Mouse (Mus musculus): ENCODE measurements around the gene Ccdc57. TPM values are rescaled to one million over a fixed set of nuclear protein-coding genes. Genes with fewer than 3 reads are reported as not detected.

Ccdc57 gene
- total and polyA plus RNA-seq, 3 experiments: 2.5 to 4.2 (median 2.8) TPM

DNA sequence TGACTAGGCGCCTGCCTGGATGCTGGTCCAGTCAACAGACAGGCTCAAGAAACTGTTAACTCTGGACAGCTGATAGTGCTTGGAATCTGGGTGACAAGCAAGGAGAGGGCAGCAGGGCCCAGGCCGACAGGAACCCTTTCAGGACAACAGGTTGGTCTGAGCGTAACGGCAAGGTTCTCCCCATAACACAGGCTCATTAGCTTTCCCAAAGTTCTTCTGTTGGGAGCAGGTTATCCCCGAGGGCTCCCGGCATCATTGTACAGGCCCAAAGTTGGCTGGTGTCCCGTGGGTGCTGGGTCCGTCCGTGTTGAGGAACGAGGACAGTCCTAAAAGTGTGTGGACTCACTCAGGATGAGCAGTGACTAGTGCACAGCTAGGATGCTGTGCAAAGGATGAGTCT, 17.2 kb upstream of the Ccdc57 start:
- Histone ChIP-seq H3K27me3 (ENCODE audit: insufficient read depth, low read length) (peaks cover 37% of the 10 kb centered on the region), H3K4me1 (ENCODE audit: insufficient read depth, low read depth, low read length) (peaks cover 60% of the 10 kb centered on the region), H3K4me3 (ENCODE audit: low read depth, low read length) (peak overlapping the region; percentile 70), H3K9me3 (replicated peaks) (0 out of 2 replicates have a peak, but pooled peaks cover 1% of the 10 kb centered on the region), H3K36me3 (replicated peaks) (peaks cover 30% of the 10 kb centered on the region)
- TF ChIP-seq TAL1 (conservative IDR thresholded peaks at IDR 0.05; ENCODE audit: low read depth, low read length) (no peak), GATA1 (IDR thresholded peaks at IDR 0.05; ENCODE audit: borderline replicate concordance, low read length) (no peak), POLR2AphosphoS5 (IDR thresholded peaks at IDR 0.05; ENCODE audit: insufficient replicate concordance, low read depth, low read length) (no peak), CTCF (IDR thresholded peaks at IDR 0.05; ENCODE audit: low read depth, low read length) (no peak), GATA2 (IDR thresholded peaks at IDR 0.05; ENCODE audit: borderline replicate concordance, low read depth, low read length) (no peak)
- DNase-seq (ENCODE audit: low spot score) (no peak), ATAC-seq (ENCODE audit: extremely low read depth, insufficient number of reproducible peaks, low FRiP score, poor library complexity, severe bottlenecking) (no peak)

DNA sequence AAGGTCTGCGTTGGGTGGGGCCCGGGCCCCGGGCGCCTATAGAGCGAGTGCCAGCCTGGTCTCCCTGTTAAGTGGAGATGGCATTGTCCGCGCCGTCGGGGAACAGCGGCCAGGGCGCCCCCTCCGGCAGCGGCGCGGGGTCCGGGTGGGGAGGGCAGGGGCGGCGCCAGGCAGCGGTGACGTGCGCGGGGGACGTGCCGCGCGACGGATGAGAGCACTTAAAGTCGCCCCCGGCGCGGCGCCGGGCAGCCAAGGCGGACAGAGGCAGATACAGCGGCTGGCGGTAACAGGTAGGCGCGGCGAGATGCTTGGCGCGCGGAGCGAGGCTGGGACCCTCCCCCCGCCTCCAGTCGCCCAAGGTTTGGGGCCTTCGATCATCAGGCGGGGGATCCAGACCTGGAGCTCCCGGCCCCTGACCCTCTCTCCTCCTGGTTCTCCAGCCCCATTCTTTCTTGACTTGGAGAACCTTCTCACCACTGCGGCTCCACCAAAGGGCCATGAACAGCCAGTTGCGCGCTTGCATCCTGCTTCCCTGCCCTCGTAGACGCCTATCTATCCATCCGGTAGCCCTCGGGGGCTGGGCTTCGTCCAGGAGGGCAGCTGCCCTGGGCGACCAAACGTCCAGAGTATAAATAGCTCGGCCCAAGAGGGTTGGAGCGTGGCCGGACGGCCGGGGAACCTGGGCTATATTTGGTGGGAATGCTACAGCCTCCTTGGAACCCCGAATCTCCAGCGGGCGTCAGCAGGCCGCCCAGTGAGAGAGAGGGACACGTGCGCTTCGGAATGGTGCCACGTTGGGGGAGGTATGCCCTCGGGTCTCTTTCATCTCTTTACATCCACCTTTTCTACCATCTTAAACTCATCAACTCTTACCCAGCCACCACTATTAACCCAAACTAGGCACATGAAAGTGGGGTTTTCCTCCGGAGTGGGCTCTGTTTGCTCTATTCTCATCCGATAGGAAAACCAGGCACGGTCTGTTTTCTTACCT, 16.5 kb upstream of the Ccdc57 start:
- no peak for DNase-seq (ENCODE audit: low spot score)
- H3K4me3 ChIP-seq (ENCODE audit: low read depth, low read length): peak overlapping the region; percentile 70
- TF ChIP-seq TAL1 (conservative IDR thresholded peaks at IDR 0.05; ENCODE audit: low read depth, low read length): no peak
- no peak for TF ChIP-seq GATA2 (IDR thresholded peaks at IDR 0.05; ENCODE audit: borderline replicate concordance, low read depth, low read length)
- TF ChIP-seq CTCF (IDR thresholded peaks at IDR 0.05; ENCODE audit: low read depth, low read length): no peak
- no peak for TF ChIP-seq POLR2AphosphoS5 (IDR thresholded peaks at IDR 0.05; ENCODE audit: insufficient replicate concordance, low read depth, low read length)
- no peak for TF ChIP-seq GATA1 (IDR thresholded peaks at IDR 0.05; ENCODE audit: borderline replicate concordance, low read length)
- peaks cover 37% of the 10 kb centered on the region for H3K27me3 ChIP-seq (ENCODE audit: insufficient read depth, low read length)
- H3K4me1 ChIP-seq (ENCODE audit: insufficient read depth, low read depth, low read length): peaks cover 54% of the 10 kb centered on the region
- H3K36me3 ChIP-seq (replicated peaks): peaks cover 23% of the 10 kb centered on the region
- no peak for ATAC-seq (ENCODE audit: extremely low read depth, insufficient number of reproducible peaks, low FRiP score, poor library complexity, severe bottlenecking)
- H3K9me3 ChIP-seq (replicated peaks): 0 out of 2 replicates have a peak, but pooled peaks cover 1% of the 10 kb centered on the region

DNA sequence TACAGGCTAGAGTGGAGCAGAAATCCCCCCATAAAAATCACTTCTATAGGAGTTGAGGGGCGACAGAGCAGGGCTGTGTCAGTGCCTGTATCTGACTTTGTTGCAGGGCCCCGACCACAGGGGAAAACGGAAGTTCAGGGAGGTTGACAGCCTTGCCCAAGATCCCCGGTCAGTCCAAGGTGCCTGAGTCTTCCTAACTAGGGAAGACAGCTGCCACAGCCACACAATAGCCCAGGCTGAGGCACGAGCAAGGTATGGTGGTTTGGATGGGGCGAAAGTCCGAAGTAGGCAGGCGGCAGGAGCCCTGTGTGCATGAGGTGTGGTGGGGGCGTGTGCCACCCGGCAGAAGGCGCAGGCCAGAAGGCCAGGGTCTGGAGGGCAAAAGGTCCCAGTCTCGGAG, 15.7 kb upstream of the Ccdc57 start, which contains the start of gene Slc16a3:
Gene Slc16a3 (plus strand): TSS at position 153 of the 400 bp plus-strand sequence.
- peaks cover 17% of the 10 kb centered on the region for H3K36me3 ChIP-seq (replicated peaks)
- ATAC-seq (ENCODE audit: extremely low read depth, insufficient number of reproducible peaks, low FRiP score, poor library complexity, severe bottlenecking) (no peak), DNase-seq (ENCODE audit: low spot score) (no peak)
- TF ChIP-seq POLR2AphosphoS5 (IDR thresholded peaks at IDR 0.05; ENCODE audit: insufficient replicate concordance, low read depth, low read length): no peak
- no peak for TF ChIP-seq GATA2 (IDR thresholded peaks at IDR 0.05; ENCODE audit: borderline replicate concordance, low read depth, low read length)
- no peak for TF ChIP-seq CTCF (IDR thresholded peaks at IDR 0.05; ENCODE audit: low read depth, low read length)
- TF ChIP-seq TAL1 (conservative IDR thresholded peaks at IDR 0.05; ENCODE audit: low read depth, low read length): no peak
- TF ChIP-seq GATA1 (IDR thresholded peaks at IDR 0.05; ENCODE audit: borderline replicate concordance, low read length): no peak
- peak within 1 kb of the TSS; percentile 70 for H3K4me3 ChIP-seq (ENCODE audit: low read depth, low read length)
- peaks cover 37% of the 10 kb centered on the region for H3K27me3 ChIP-seq (ENCODE audit: insufficient read depth, low read length)
- H3K4me1 ChIP-seq (ENCODE audit: insufficient read depth, low read depth, low read length): peaks cover 49% of the 10 kb centered on the region
- 0 out of 2 replicates have a peak, but pooled peaks cover 1% of the 10 kb centered on the region for H3K9me3 ChIP-seq (replicated peaks)

DNA sequence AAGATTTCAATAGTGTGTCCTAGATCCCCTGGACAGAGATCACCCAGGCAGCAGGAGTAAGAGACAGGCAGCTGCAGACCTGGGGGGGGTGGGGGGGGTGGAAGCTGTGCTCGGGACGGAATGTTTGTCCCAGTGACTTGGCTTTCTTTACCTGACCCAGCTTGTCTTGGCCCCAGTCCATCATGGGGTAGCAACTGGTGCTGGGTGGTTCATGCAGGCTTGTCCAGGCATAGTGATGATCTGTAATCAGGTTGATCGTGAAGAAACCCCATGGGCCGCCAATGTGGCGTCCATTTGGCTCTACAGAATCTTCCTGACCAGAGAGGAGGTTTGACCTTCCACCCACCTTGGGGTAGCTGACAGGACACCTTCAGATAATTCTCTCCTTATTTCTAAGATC, 13.3 kb upstream of the Ccdc57 start:
- no peak for TF ChIP-seq TAL1 (conservative IDR thresholded peaks at IDR 0.05; ENCODE audit: low read depth, low read length)
- no peak for TF ChIP-seq GATA2 (IDR thresholded peaks at IDR 0.05; ENCODE audit: borderline replicate concordance, low read depth, low read length)
- no peak for TF ChIP-seq CTCF (IDR thresholded peaks at IDR 0.05; ENCODE audit: low read depth, low read length)
- no peak for TF ChIP-seq POLR2AphosphoS5 (IDR thresholded peaks at IDR 0.05; ENCODE audit: insufficient replicate concordance, low read depth, low read length)
- no peak for TF ChIP-seq GATA1 (IDR thresholded peaks at IDR 0.05; ENCODE audit: borderline replicate concordance, low read length)
- no peak for ATAC-seq (ENCODE audit: extremely low read depth, insufficient number of reproducible peaks, low FRiP score, poor library complexity, severe bottlenecking)

DNA sequence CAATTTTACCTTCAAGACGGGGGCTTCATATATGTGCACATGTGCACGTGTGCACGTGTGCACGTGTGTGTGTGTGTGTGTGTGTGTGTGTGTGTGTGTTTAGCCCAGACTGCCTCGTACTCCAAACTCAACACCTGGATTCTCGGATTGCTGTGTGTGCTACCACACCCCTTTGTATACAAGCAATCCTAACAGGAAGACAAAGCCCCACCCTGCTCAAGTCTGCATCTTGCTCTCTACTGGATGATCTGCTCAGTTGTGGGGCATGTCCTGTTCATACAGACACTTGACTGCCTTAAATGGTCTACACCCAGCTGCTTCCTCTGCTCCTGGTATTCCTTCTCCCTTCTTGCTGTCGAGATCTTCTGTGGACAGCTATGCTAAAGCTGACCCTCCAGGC, 12.6 kb upstream of the Ccdc57 start:
- no peak for TF ChIP-seq CTCF (IDR thresholded peaks at IDR 0.05; ENCODE audit: low read depth, low read length)
- Histone ChIP-seq H3K4me1 (ENCODE audit: insufficient read depth, low read depth, low read length) (peaks cover 21% of the 10 kb centered on the region), H3K9me3 (replicated peaks) (0 out of 2 replicates have a peak, but pooled peaks cover 1% of the 10 kb centered on the region), H3K4me3 (ENCODE audit: low read depth, low read length) (no peak overlapping the region), H3K27me3 (ENCODE audit: insufficient read depth, low read length) (peaks cover 35% of the 10 kb centered on the region), H3K36me3 (replicated peaks) (peaks cover 4% of the 10 kb centered on the region)
- no peak for DNase-seq (ENCODE audit: low spot score)
- no peak for ATAC-seq (ENCODE audit: extremely low read depth, insufficient number of reproducible peaks, low FRiP score, poor library complexity, severe bottlenecking)

More for the DNA sequence above, 13.3 kb upstream of the Ccdc57 start:
- Histone ChIP-seq H3K9me3 (replicated peaks) (0 out of 2 replicates have a peak, but pooled peaks cover 1% of the 10 kb centered on the region), H3K27me3 (ENCODE audit: insufficient read depth, low read length) (peaks cover 37% of the 10 kb centered on the region), H3K4me1 (ENCODE audit: insufficient read depth, low read depth, low read length) (peaks cover 26% of the 10 kb centered on the region), H3K4me3 (ENCODE audit: low read depth, low read length) (no peak overlapping the region), H3K36me3 (replicated peaks) (peaks cover 4% of the 10 kb centered on the region)
- no peak for DNase-seq (ENCODE audit: low spot score)

DNA sequence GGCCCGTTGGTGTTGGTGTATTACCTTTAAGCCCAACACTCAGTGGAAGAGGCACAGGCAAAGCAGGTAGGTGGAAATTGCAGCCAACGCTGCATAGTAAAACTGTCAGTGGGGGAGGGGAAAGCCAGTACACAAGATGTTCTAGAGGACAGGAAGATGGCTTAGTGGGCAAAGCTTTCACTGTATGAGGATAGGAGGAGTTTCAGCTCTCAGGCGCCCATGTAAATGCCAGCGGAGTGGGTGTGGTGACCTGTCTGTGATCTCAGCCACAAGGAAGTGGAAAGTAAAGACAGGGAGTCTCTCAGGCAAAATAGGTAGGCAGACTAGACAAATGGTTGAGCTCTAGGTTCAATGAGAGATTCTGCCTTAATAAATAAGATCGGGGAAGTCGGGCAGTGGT, 8.3 kb upstream of the Ccdc57 start:
- H3K4me1 ChIP-seq (ENCODE audit: insufficient read depth, low read depth, low read length): peaks cover 24% of the 10 kb centered on the region
- peaks cover 1% of the 10 kb centered on the region for H3K27me3 ChIP-seq (ENCODE audit: insufficient read depth, low read length)
- DNase-seq (ENCODE audit: low spot score): no peak
- no peaks in the 10 kb centered on the region for H3K9me3 ChIP-seq (replicated peaks)
- H3K36me3 ChIP-seq (replicated peaks): no peaks in the 10 kb centered on the region
- no peak overlapping the region for H3K4me3 ChIP-seq (ENCODE audit: low read depth, low read length)
- no peak for ATAC-seq (ENCODE audit: extremely low read depth, insufficient number of reproducible peaks, low FRiP score, poor library complexity, severe bottlenecking)
- no peak for TF ChIP-seq GATA2 (IDR thresholded peaks at IDR 0.05; ENCODE audit: borderline replicate concordance, low read depth, low read length)
- TF ChIP-seq CTCF (IDR thresholded peaks at IDR 0.05; ENCODE audit: low read depth, low read length): no peak
- no peak for TF ChIP-seq TAL1 (conservative IDR thresholded peaks at IDR 0.05; ENCODE audit: low read depth, low read length)
- no peak for TF ChIP-seq POLR2AphosphoS5 (IDR thresholded peaks at IDR 0.05; ENCODE audit: insufficient replicate concordance, low read depth, low read length)
- no peak for TF ChIP-seq GATA1 (IDR thresholded peaks at IDR 0.05; ENCODE audit: borderline replicate concordance, low read length)
